Mouse (Mus musculus) intestine, postnatal 0 days (tissue): ENCODE measurements around the gene Hoxb1. TPM values are rescaled to one million over a fixed set of nuclear protein-coding genes. Genes with fewer than 3 reads are reported as not detected.

ENCODE experiments used
- ATAC-seq: fragments of 200-750 bp; cut with Nextera tagmentation; 2 replicates; pipeline ENCODE4 v1.8.0; 2017; ENCODE audit warnings: mild to moderate bottlenecking, moderate TSS enrichment, moderate library complexity
- H3K27ac ChIP-seq: fragments of 300-500 bp; sonication (generic); 2 replicates; pipeline ENCODE4 v1.5.1; 2014; ENCODE audit warnings: mild to moderate bottlenecking, low read depth, low read length, moderate library complexity
- H3K27me3 ChIP-seq: fragments of 300-500 bp; sonication (generic); replicated peaks from 2 replicates; pipeline ENCODE4 v1.6.1; 2014; ENCODE audit warnings: low read length, mixed read lengths; ENCODE audit not compliant: control insufficient read depth, insufficient read depth
- H3K36me3 ChIP-seq: fragments of 300-500 bp; sonication (generic); 2 replicates; pipeline ENCODE4 v1.6.1; 2014; ENCODE audit warnings: mild to moderate bottlenecking, moderate library complexity; ENCODE audit not compliant: control insufficient read depth, insufficient read depth
- H3K4me1 ChIP-seq: fragments of 300-500 bp; sonication (generic); replicated peaks from 2 replicates; pipeline ENCODE4 v1.6.1; 2014; ENCODE audit warnings: antibody characterized with exemption, low read length, mixed read lengths; ENCODE audit not compliant: control insufficient read depth, insufficient read depth
- H3K4me2 ChIP-seq: fragments of 300-500 bp; sonication (generic); replicated peaks from 2 replicates; pipeline ENCODE4 v1.6.1; 2014; ENCODE audit warnings: low read depth, mild to moderate bottlenecking, moderate library complexity
- H3K4me3 ChIP-seq: fragments of 300-500 bp; sonication (generic); 2 replicates; pipeline ENCODE4 v1.5.1; 2014; ENCODE audit warnings: low read depth, low read length
- H3K9ac ChIP-seq: fragments of 300-500 bp; sonication (generic); 2 replicates; pipeline ENCODE4 v1.6.1; 2014; ENCODE audit warnings: mild to moderate bottlenecking, low read depth, low read length
- H3K9me3 ChIP-seq: fragments of 300-500 bp; sonication (generic); 2 replicates; pipeline ENCODE4 v1.6.1; 2016; ENCODE audit warnings: mixed run types; ENCODE audit not compliant: control insufficient read depth
- CTCF ChIP-seq: sonication (generic); IDR thresholded peaks from 2 replicates; pipeline ENCODE4 v1.5.1; 2016; ENCODE audit warnings: low read depth, mild to moderate bottlenecking, control low read depth, antibody characterized with exemption, moderate library complexity
- WGBS: fragments of 180-500 bp; shearing (Covaris S2); extraction: QIAGEN DNeasy Blood & Tissue Kit; methylation state at CpG from one replicate; pipeline ENCODE4 v1.1.7; 2014; 5-methylcytosine and 5-hydroxymethylcytosine counted together
- polyA plus RNA-seq: library from polyadenylated mRNA; unstranded; fragments of >200 nt; fragmentation: Nextera tagmentation; extraction: Ambion mirVana; gene quantifications from 2 replicates; pipeline ENCODE4 v1.2.1, GENCODE M21; 2015

Hoxb1 gene
- polyA plus RNA-seq, 1 experiment from 2014 or later, result not detected

DNA sequence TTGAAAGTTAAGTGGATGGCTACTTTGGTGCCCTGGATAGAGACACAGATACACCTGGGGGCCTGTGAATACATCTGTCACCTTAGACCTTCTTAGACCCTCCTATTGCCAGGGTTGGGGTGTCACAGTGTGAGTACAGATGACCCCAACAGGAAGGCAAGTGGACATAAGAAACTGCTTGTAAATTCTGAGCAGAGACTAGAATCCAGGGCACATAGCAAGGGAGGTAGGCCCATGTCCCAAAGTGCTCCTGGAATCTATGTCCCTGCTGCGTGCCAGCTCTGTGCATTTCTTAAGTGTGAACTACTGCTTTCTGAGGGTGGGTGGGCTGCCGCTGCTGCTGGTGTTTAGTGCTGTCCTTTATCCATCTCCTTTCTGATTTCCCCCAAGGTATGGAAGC is 14.8 kb upstream of the Hoxb1 start:
- no peak overlapping the region for H3K9ac ChIP-seq
- no peak overlapping the region for H3K4me3 ChIP-seq
- 0 out of 2 replicates have a peak overlapping the region, but pooled peaks have one; percentile 50 for H3K27ac ChIP-seq
- H3K4me1 ChIP-seq, result peaks cover 6% of the 10 kb centered on the region; the same call in 1 of the 2 replicates
- 69% methylated on average over 2 of the region's 2 CpGs for WGBS
- ATAC-seq, result no peak
- no peak for TF ChIP-seq CTCF
- peak overlapping the region; percentile 63; the same call in 1 of the 2 replicates for H3K4me2 ChIP-seq
- H3K9me3 ChIP-seq, result no peaks in the 10 kb centered on the region
- H3K27me3 ChIP-seq, result peaks cover 28% of the 10 kb centered on the region
- H3K36me3 ChIP-seq, result no peaks in the 10 kb centered on the region; the same call in 1 of the 2 replicates

- 31% methylated on average over 11 of the region's 11 CpGs for WGBS
- no peaks in the 10 kb centered on the region; the same call in 1 of the 2 replicates for H3K36me3 ChIP-seq
- peaks cover 25% of the 10 kb centered on the region for H3K27me3 ChIP-seq
- no peak for TF ChIP-seq CTCF
- no peak for ATAC-seq
- peak overlapping the region; percentile 58; the same call in 1 of the 2 replicates for H3K4me3 ChIP-seq
- H3K27ac ChIP-seq, result peak overlapping the region; percentile 82; the same call in 1 of the 2 replicates
- peaks cover 3% of the 10 kb centered on the region; the same call in 1 of the 2 replicates for H3K4me1 ChIP-seq
- H3K4me2 ChIP-seq, result peak overlapping the region; percentile 63
- H3K9me3 ChIP-seq, result no peaks in the 10 kb centered on the region
- no peak overlapping the region for H3K9ac ChIP-seq
Measured at GRCm38 (mm10) chr11:96351312-96351711, 14.2 kb upstream of the Hoxb1 start.

GRCm38 (mm10) chr11:96351831-96352230 is 13.7 kb upstream of the Hoxb1 start:
- H3K4me3 ChIP-seq, result peak overlapping the region; percentile 58
- peak overlapping the region; percentile 63 for H3K4me2 ChIP-seq
- H3K4me1 ChIP-seq, result 0 out of 2 replicates have a peak, but pooled peaks cover 3% of the 10 kb centered on the region
- no peak for ATAC-seq
- peaks cover 24% of the 10 kb centered on the region for H3K27me3 ChIP-seq
- no peak for TF ChIP-seq CTCF
- no peaks in the 10 kb centered on the region for H3K36me3 ChIP-seq
- no peaks in the 10 kb centered on the region for H3K9me3 ChIP-seq
- peak overlapping the region; percentile 82 for H3K27ac ChIP-seq
- peak overlapping the region; percentile 84 for H3K9ac ChIP-seq
- WGBS, result 13% methylated on average over 22 of the region's 22 CpGs

GRCm38 (mm10) chr11:96352691-96353521 is 12.6 kb upstream of the Hoxb1 start:
- no peaks in the 10 kb centered on the region for H3K36me3 ChIP-seq
- ATAC-seq, result no peak
- WGBS, result under 1% methylated on average over 75 of the region's 75 CpGs
- peak overlapping the region; percentile 82 for H3K27ac ChIP-seq
- no peak for TF ChIP-seq CTCF
- peaks cover 24% of the 10 kb centered on the region for H3K27me3 ChIP-seq
- H3K9me3 ChIP-seq, result no peaks in the 10 kb centered on the region
- peak overlapping the region; percentile 63 for H3K4me2 ChIP-seq
- H3K4me1 ChIP-seq, result 0 out of 2 replicates have a peak, but pooled peaks cover 3% of the 10 kb centered on the region
- H3K4me3 ChIP-seq, result peak overlapping the region; percentile 58
- peak overlapping the region; percentile 84 for H3K9ac ChIP-seq

DNA sequence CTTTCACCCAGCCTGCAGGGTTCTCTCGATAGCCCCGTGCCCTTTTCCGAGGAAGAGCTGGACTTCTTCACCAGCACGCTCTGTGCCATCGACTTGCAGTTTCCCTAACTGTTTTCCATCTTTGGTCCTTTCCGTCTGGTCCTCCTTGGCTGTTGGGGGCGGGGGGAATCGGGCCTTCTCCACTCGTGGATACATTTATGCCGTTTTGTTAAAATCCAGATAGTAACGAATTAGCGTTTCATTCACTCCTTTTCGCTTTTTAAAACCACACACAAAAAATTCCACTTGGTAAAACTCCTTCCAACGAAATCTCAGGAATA is 12.1 kb upstream of the Hoxb1 start:
- Histone ChIP-seq H3K4me3 (peak overlapping the region; percentile 58), H3K36me3 (no peaks in the 10 kb centered on the region), H3K27ac (peak overlapping the region; percentile 82), H3K27me3 (peaks cover 24% of the 10 kb centered on the region), H3K4me1 (0 out of 2 replicates have a peak, but pooled peaks cover 3% of the 10 kb centered on the region), H3K9ac (peak overlapping the region; percentile 84), H3K4me2 (peak overlapping the region; percentile 63), H3K9me3 (no peaks in the 10 kb centered on the region)
- no peak for TF ChIP-seq CTCF
- no peak for ATAC-seq
- 16% methylated on average over 14 of the region's 14 CpGs for WGBS

DNA sequence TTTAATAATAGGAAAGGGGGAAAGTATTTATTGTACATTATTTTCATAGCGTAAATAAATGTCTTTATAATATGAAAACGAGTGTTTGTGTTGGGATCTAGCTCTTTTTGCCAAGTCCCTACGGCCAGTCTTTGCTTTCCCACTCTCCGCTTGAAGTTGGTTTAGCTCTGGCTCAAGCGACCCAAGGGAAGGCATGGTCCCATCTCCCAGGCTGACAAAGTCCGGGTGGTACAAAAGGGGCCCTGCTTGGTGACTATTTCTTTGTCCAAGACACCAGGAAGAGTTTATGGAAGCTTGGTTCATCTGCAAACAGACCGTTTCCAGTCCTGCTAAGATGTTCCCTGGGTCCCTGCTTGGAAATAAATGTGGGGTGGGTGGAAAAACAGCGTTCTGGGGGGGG is 11.6 kb upstream of the Hoxb1 start:
- H3K4me2 ChIP-seq, result peak overlapping the region; percentile 63
- peak overlapping the region; percentile 58 for H3K4me3 ChIP-seq
- H3K27me3 ChIP-seq, result peaks cover 24% of the 10 kb centered on the region
- no peaks in the 10 kb centered on the region for H3K9me3 ChIP-seq
- H3K9ac ChIP-seq, result peak overlapping the region; percentile 84
- H3K36me3 ChIP-seq, result no peaks in the 10 kb centered on the region
- 0 out of 2 replicates have a peak, but pooled peaks cover 3% of the 10 kb centered on the region for H3K4me1 ChIP-seq
- peak overlapping the region; percentile 28; the same call in 1 of the 2 replicates for H3K27ac ChIP-seq
- TF ChIP-seq CTCF, result no peak
- WGBS, result 33% methylated on average over 8 of the region's 8 CpGs
- no peak for ATAC-seq
